Mouse (Mus musculus) adrenal gland, adult (tissue): ENCODE measurements around the gene Prdm13.

ENCODE experiments used
- DNase-seq, 2 experiments: peaks; one replicate each; pipeline ENCODE4 v3.0.0; 2022 to 2023; ENCODE audit warnings: low spot score in 1 of 2; ENCODE audit not compliant: inconsistent age in 2 of 2

The Prdm13 gene

DNA sequence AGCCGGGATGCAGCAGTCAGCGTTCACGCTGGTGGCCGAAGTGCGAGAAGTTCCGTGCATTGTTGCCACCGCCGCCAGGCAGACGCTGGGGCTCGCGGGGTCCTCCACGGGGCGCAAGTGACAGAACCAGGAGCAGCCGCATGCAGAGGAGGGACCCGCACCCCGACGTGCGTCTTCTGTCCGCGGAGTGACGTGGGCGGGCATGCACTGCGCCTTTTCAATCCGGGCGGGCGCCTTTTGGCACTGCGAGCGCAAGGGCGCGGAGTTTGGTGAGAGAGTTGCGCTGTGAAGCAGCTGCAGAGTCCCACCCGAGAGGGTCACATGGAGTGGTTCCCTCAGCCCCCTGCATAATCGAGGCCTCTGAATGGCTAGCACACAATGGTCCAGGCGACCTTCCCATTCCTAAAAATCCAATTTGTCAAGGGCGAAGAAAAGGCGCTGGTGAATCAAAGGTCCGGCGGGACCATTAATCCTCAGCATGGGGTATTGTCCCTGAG is at the start of gene Prdm13:
Prdm13 (minus strand) TSS at position 369 of the 497 bp plus-strand sequence.
- no peak for DNase-seq

DNA sequence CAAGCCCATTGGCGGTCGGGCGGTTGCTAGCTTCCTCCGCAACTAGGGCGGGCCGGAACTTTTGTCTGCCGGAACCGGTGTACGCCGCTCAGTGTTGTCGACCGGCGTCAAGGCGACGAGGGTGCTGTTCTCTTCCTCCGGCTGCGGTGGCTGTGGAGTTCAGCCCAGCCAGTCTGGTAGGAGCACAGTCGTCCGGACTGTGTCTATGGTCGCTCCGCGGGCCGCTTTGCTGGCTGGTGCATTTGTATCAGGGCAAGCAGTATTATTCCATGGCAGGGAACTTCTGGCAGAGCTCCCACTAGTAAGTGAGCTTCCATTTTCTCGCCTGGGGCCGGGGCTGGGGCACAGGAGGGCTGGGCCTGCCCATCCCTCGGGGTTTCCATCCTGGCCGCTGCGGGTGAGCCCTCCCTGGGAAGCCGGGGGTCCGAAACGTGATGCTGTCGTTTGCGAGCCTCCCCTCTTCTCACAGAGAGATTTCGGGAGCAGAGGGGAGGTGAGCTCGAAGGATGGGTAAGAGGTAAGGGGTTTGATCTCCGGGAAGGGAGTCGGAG is 41.9 kb upstream of the Prdm13 start, which contains the start of gene Ccnc:
Ccnc (plus strand) TSS at position 87 of the 551 bp plus-strand sequence.
- DNase-seq = peak; percentile 93 to 98

DNA sequence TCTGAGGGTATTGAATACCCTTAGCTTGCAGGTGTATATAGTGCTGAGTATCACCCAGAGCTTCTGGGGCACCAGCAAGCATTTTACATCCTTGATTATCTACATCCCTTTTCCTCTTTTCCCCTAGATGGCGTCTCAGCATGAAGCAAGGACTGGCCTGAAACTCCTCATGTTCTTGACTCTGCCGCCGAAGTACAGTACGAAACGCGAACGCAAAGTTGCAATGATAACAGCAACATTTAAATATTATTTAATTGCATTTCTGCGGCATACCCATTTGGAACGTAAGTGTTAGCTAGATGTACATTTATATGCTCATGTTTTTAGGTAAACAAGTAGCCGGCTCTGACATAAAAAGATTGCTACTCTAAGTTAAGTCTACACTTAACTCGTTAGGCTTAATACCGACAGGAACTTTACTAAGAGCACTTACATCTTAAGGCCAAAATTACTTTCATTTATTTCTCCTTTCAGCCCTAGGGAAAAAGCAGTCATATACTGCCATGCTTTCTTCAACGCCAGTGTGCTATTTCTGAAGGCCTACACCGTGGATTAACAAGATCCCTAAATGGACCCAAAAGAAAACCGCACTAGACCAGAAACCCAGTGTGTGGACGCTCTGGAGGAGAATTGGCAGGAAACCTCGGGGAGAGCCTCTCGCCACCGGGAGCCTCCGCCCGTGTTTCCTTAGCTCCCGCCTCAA is 41.3 kb upstream of the Prdm13 start:
- peak; percentile 36 to 84 for DNase-seq

DNA sequence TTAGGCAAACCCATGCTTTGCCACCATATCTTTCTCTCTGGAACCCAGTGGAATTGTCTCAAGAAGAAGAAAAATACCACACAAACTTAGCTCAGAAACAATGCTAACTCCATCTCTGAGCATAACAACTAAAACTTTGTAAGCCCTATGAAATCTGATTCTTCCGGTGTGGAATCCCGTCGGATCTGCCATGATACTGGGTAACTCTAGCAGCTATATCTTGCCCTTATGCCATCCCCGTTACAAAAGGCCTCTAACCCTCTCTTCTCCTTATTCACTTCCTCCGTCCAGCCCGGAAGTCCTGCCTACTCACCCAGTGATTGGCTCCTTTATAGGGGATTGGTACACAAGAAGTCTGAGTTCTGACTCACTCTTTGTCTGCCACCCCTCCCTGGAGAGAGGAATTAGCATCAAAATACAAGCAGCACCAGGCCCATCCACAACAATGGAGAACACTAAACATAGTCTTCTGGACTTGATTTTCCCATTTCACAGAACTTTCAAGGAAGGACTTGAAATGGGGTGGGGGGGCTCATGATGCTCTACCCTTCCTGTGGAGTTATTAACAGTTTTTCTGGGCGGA is 37.1 kb upstream of the Prdm13 start:
- DNase-seq = no peak

GRCm38 (mm10) chr4:21712147-21712546 is 26.4 kb upstream of the Prdm13 start:
- DNase-seq = peak; percentile 89 to 95

DNA sequence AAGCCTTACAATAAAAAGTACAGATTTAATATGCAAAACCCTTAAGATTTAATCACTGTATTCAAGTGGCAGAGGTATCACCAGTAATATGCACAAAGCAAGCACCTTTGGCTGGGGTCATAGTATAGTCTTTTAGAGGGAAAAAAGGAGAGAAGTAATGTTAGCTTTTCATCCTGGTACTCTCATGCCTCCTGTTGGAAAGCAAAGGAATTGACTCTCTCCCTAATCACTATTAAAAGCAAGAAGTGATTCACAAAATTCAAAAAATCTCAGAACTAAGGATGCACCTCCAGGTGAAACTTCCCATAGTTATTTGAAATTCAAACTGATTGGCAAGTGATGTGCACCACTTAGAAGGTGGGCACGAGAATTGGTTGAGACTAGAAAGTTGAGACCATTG is 19.3 kb upstream of the Prdm13 start:
- DNase-seq = no peak

- DNase-seq = peak; percentile 50 to 86
These were observed 10.0 kb upstream of the Prdm13 start for GRCm38 (mm10) chr4:21695638-21696254.

GRCm38 (mm10) chr4:21690221-21690620 is 4.5 kb upstream of the Prdm13 start:
- no peak for DNase-seq

- DNase-seq = peak in 1 of 2 experiments; percentile 38
These were observed 3.8 kb upstream of the Prdm13 start for GRCm38 (mm10) chr4:21689492-21689941.

DNA sequence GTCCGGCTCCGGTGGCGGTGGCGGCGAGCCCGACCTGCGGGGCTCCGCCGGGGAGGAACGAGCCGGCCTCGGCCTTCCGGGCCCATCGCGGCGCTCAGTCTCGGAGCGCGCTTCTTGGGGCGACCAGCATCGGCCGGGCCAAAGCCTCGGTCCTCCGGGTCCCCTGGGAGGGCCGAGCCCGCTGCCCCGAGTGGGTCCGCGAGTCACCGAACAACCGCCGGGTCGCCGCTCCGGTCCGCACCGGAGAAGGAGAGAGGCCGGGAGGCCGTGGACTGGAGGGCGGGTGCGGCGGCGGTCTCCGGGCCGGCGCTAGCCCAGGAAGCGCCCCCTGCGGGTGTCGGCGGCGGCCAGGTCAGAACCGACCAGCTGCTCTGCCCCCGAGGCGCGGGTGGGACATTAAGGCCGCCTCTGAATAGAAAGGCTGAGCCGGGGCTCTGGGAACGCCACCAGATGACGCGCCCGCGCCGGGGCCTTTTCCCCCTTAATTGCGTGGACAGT is 3.0 kb upstream of the Prdm13 start:
- DNase-seq = peak in 1 of 2 experiments; percentile 65

- DNase-seq = peak in 1 of 2 experiments; percentile 17
These were observed 2.3 kb upstream of the Prdm13 start for GRCm38 (mm10) chr4:21687783-21688702.

DNA sequence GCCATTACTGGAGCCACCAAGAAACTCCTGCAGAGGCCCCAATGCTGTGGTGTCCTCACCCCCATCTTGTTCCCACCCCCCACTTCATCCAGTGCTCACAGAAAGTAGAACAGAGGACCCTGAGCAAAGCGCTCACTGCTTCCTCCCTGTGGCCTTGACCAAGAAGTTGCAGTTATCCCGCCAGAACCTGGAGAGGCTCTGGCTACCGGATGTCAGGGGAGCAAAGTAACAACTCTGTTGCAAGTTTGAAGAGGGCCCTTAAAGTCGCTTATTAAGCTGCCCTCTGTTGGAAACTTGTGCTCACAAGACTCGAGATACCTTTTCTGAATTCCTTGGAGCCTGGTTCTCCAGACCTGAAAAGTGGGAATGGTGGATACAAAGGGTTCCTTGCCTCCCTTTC is 1.2 kb upstream of the Prdm13 start:
- no peak for DNase-seq

DNA sequence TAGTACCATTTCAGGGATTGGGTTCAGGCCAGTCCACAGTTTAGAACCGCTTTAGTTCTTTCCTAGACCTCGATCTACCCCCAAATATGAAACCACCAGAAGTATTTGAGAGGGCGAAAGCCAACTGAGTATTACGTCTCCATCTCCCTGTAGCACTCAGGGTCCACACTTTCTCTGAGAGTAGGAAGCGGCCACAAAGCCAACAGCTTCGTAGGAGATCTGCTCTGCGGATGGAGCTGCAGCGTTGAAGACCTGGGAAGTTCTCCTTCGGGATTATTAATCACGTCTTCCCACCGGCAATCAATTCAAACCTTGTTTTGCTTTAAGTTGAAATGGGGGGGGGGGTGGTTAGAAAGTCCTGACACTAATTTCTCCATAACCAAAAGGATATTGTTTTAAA is 653 bp upstream of the Prdm13 start:
- no peak for DNase-seq

DNA sequence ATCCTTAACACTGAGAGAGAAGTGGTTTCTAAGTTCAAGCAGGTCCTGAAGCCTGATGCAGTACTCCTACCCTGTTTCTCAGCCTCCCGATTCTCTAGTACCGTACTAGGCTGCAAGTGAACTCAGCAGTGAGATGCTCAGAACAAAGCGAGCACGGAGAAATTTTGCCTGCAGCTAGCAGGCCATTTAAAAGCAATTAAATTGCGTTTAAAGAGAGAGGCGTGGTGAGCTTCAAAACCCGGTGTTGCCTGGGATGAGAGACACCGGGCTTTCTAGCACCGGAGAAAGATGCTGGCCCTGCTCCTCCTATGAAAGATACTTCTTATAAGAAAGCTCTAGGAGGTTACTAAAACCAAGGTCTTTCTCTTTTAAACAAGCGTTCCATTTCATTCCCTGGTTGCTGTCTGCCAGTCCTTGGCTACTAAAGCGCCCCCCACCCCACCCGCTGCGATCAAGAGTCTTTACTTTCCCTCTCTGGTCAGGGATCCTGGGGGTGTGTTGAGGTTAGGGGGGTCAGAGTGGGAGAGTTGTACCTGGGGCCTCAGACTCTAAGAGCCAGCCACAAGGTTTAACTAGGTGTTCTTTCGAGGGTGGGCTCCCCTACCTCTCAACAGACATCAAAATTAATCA is 1.3 kb downstream of the Prdm13 start:
- DNase-seq = no peak

DNA sequence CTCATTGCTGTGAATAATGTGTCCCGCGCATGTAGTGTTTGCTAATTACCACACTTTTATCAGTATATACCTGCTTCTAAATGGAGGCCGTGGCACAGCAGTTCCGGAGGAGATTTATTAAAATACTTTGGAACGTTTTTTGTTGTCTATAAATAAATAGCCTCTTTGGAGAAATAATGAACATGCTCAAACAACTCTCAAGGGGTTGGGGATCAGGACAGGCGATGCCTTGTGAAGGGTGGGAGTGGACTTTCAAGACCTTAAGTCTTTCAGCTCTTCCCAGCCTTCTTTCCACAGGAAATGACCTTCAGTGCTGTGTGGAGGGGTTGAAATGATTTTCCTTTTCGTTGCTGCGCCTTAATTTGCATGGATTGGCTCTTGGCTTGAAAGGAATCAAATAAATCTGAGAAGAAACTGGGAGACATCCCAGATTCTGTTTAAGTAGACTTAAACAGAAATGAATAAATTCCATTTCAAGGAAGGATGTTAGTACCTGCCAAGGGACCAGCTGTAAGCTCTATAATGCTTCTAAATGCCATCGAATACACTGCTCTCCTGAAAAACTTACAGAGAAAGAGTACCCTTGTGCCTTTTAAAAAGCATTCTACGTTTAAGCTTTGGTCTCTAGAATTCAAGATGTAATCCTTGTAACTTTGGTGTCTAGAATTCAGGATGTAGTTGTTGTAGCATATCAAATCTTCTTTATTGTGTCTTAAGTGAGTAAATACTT is 3.2 kb downstream of the Prdm13 start:
- no peak for DNase-seq

- no peak for DNase-seq
These were observed 4.8 kb downstream of the Prdm13 start for GRCm38 (mm10) chr4:21680971-21681370.

DNA sequence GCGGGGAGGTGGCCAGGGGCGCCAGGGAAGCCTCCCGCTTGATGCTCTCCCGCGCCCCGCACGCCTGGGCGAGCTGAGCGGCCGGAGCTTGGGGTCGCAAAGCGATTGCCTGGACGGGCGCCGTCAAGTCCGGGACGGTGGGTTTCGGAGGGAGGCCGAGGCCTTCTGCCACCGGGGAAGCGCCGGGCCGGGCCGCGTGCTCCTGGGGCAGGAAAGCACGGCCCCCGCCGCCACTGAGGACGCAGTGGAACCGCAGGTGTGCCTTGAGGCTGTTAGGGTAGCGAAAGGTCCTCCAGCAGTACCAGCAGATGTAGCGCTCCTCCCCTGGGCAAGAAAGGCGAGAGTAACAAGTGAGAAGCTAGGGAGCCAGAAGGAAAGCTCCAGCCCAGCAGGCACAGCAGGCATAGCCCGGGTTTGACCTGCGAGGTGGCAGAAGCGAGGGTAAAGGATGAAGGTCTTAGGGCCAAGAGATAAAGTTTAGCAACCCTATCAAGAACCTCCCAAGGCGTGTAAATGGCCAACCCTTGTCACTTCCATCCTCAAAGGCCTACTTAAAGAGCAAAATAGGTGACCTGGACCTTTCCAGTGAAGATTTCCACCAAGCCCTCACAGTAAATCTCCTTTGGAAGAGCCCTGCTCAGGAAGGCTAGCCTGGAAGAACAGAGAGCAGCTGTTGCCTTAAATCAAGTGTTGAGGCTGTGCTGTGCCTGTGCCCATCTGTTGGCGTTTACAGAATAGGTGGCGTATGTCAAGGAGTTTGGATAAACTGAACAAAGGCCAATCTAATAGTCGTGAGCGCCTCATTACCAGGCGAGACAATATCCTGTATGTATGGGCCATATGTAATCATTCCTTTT is 5.9 kb downstream of the Prdm13 start:
- DNase-seq = no peak

- peak in 1 of 2 experiments; percentile 76 for DNase-seq
These were observed 6.7 kb downstream of the Prdm13 start for GRCm38 (mm10) chr4:21678975-21679623.
